Mouse (Mus musculus): ENCODE data around the gene Dnmt3a. TPM values are rescaled to one million over a fixed set of nuclear protein-coding genes. Genes with fewer than 3 reads are reported as not detected.

Gene Dnmt3a
- total RNA-seq, 2 experiments from 2014 or later, result 3.5 to 5.3 TPM

DNA sequence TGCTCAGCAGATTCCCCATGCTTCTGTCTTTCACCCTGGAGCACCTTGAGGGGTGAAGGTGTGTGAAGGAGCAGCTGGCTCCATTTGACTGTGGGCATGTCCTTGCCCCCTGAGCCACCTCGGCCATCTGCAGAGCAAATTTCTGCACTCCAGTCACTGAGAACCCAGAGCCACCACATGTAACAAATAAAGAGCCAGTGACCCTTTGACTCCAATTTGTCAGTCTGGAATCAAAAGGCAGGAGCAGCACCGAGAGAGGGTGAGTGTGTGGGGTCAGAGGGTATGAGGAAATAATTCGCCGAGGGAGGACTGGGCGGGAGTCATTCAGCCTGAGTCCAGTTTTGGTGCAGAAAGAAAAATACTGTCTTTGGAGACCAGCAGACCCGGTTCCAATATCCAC, 44.9 kb downstream of the Dnmt3a start:
- no peak for ATAC-seq (ENCODE audit: poor library complexity, severe bottlenecking)

DNA sequence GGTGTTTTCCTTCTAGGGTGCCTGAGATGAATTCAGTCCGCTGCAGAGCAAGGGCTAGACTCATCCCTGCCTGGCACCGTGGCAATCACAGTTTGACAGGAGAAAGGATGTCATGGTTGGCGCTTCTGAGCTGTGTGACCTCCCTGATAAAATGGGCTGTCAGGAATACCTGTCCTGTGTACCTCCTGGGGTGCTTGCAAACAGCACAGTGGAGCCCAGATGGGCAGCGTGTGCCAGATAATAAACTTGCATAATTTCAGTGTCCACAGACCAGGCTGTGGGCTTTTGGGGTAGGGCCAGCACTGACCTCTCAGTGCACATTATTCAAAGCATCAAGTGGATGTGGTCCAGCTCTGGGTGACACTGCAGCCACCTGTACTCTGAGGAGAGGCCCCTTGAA, 45.4 kb downstream of the Dnmt3a start:
- no peak for ATAC-seq (ENCODE audit: poor library complexity, severe bottlenecking)

DNA sequence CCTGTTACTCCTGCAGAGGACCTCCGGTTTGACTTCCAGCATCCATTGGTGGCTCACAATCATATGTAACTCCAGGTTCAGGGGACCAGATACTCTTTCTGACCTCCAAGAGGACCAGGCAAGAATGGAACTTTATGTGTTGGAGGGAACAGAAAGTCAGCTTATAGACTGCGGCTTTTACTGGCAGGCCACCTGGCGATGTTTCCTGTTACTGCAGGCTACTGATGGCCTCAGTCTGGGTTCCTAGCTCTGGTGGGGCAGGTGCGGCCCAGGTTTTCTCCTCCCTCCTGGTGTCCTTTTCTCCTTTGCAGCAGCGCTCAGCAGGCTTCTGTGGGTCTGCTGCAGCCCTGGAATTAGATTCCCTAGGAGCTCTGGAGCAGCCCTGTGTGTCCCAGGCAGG, 46.7 kb downstream of the Dnmt3a start:
- ATAC-seq (ENCODE audit: poor library complexity, severe bottlenecking), result peak; percentile 54

DNA sequence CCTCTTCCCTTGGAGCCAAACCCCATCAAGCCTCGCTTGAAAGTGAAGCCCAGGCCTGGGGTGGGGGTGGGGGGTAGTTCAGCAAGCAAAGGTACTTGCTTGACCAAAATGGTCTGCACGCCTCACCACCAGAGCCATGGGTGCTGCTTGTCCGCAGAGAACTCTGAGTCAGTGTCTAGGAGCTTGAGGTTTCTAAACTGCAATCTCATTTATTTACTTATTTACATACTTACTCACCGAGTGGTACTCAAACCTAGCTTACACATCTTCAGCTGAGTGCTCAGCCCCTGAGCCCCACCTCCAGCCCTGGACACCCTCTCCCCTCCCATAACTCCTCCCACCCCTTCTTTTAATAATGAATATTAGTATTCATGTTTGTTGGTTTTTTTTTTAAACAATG, 48.6 kb downstream of the Dnmt3a start:
- no peak for ATAC-seq (ENCODE audit: poor library complexity, severe bottlenecking)

DNA sequence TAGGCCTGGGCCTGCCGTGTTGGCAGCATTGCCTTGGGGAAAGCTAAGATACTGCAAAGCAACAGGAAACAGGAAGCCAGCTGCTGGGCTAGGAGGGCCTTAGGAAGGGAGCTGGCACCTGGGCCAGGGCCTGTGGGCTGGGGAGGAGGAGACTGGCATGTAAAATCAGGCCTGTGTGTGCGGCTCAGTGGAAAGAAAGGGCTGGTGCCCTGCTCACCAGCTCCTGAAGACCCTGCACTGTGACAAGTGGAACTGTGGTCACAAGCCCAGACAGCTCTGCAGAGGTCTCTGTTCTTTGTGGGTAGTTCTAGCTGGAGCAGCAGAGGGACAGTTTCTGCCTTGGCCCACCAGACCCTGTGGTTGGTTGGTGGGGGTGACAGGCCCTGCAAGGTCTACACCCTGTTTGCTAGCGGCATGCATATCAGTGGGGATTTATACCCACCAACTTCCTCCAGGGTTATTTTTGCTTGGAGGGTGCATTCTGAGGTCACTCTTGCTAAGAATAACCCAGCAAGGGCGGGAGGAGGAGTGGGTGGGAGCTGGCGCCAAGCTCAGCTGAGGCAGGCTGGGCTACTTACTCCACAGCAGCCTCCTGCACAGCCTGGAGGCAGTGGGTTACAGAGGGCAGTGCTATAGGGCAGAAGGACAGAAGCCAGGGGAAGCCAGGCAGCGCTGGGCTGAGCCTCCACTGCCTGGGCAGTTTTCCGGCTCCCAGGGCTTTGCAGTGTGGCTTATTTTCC, 50.1 kb downstream of the Dnmt3a start:
- peak; percentile 71 for ATAC-seq (ENCODE audit: poor library complexity, severe bottlenecking)

DNA sequence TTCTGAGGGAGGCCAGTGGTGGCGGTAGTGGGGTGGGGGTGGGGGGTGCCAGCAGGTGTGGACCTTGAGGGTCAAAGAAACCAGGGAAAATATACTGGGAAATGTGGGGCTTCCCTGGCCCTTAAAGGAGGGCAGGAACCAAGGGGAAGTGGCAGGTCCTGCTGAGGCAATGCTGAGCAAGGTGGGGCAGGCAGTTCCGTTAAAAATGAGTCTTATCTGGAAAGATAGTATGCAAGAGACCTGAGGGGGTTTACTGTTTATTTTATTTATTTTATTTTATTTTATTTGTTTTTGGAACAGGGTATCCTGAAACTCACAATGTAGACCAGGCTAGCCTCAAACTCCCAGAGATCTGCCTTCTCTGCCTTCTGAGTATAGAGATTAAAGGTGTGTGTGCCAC, 50.9 kb downstream of the Dnmt3a start:
- ATAC-seq (ENCODE audit: poor library complexity, severe bottlenecking), result 0 out of 2 replicates have a peak, but pooled peaks have one; percentile 28

DNA sequence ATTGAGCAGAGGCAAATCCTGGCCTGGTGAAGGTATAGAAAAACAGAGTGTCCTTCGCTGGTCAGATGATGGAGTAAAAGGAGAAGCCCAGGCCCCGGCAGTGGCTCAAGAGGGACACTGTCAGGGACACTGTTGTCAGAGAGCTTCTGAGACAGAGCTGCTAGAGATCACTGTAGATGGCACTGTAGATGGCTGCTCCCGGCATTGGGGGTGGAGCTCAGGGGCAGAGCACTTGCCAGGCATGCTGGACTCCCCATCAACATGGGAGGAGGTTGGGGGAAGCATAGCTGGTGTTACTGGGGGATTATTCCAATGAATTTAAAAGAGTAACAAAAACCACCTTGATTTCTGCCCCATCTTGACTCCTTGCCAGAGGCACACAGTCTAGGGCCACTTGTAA, 51.4 kb downstream of the Dnmt3a start:
- ATAC-seq (ENCODE audit: poor library complexity, severe bottlenecking), result no peak

DNA sequence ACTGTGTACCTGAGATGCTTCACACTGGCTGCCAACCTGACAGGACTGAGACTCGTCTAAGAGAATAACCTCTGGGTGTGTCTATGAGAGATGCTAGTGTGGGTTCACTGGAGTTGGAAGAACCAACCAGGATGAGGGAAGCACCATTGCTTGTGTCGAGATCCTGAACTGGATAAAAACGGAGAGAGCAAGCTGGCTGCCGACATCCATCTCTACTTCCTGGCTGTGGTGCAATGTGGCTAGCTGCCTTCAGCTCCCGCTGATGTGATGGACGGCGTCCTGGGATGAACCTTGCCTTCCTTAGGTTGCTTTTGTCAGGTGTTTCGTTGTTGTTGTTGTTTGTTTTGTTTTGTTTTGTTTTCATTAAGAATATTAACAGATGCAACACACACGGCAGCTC, 52.0 kb downstream of the Dnmt3a start:
- no peak for ATAC-seq (ENCODE audit: poor library complexity, severe bottlenecking)

DNA sequence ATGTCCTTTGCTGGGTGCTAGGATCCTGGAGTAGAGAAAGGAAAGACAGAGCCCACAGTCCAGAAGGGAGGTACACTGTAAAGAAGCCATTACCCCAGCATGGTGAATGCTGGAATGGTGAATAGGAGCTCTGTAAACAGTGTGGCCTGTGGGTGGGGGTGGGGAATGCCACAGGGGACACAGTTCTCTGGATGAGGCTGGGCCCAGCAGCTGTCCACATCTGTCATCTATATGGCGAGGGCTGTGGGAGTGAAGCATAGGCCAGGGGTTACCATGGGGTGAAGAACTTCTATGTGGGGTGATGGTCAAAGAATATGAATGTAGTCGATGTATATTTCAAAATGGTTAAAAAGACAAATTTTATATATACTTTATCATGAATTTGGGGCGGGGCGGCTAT, 52.9 kb downstream of the Dnmt3a start:
- no peak for ATAC-seq (ENCODE audit: poor library complexity, severe bottlenecking)

DNA sequence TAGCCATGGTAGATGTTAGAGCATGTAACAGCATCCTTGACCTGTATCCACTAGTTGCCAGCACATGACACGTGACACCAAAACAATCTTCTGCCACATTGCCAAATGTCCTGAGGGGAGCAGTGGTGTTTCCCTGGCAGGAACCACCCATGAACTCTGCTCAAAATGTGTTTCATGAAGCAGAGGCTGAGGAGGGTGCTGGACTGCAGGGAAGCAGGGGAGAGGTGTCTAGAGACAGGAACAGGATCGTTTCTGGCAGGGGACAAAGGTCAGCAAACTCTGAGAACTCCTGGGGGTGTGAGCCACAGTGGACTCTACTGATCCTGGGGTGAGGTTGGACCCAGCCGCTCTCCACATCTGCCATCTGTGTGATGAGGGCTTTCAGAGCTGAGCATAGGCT, 53.7 kb downstream of the Dnmt3a start:
- no peak for ATAC-seq (ENCODE audit: poor library complexity, severe bottlenecking)

DNA sequence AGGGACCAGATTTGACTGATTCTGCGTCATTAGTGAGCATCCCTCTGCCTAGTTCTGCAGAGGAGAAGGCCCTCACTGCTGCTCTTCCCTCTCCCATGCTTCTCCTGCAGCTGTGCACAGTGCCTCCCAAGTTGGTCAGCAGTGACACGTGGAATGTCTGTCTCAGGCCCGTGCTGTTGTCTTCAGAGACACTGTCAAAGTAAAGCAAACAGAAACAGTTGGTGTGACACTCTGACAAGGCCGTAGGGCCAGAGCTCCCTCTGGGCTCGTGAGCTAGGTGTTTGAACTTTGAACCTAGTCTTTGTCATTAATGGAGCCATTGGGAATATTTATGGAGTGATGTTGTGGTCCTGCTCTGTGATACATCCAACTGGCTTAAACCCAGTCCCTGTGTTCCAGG, 54.2 kb downstream of the Dnmt3a start:
- no peak for ATAC-seq (ENCODE audit: poor library complexity, severe bottlenecking)

DNA sequence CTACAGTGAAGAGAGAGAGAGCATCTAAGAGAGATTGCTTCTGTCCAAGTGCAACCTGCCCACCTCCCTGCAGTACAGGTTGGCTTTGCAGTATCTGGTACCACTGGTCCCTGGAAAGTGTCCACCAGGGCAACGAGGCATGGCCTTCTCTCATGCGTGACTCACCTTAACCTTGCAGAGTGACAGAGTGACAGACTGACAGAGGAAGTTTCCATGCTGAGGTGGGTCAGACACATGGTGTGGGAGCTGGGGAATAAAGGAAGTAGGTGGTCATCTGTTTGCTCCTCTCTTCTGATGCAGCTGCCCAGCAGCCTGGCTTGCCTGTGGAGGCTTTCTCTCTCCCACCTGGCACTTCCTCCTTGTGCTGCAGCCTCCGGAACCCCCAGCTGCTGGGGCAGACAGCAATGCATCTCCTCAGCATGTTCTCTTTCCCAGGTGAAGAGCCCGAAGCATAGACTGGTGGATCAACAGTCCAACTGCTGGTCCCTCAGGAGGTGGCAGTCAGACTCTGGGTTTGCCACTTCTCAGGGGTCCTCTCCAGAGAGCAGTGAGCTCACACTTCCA, 55.9 kb downstream of the Dnmt3a start:
- ATAC-seq (ENCODE audit: poor library complexity, severe bottlenecking), result peak; percentile 35

DNA sequence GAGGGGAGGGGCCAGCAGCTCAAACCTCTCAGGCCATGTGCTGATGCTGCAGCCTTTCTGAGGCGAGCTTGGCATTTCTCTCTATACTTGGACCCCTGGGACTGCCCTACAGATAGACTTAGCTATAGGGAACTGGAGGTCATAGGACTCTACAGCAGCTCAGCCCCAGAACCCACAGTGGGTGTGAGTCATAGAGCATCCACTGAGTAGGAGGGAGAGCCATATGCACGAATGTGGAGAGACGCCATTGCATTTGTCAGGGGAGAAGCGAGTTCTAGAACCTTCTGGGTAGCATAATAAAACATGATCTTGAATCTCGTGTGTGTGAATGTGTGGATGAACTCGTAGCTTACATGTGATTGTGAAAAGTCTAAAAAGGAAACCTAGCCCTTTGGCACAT, 56.4 kb downstream of the Dnmt3a start:
- ATAC-seq (ENCODE audit: poor library complexity, severe bottlenecking), result no peak

DNA sequence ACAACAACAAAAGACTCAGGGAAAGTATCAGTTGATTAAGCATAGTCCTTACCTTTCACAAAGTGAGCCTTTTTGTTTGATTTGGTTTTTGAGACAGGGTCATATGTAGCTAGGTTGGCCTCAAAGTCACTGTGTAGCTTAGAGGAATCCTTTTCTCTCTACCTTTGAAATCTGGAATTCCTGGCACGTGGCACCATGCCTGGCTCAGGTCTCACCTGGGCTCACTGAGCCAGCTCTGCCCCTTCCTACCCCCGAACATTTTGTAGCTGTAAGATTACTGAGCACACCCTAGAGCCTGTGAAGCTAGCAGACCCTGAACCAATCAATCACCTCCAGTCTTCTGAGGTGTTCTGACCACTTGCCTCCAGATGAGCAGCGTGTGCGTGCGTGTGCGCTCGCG, 58.4 kb downstream of the Dnmt3a start:
- no peak for ATAC-seq (ENCODE audit: poor library complexity, severe bottlenecking)

DNA sequence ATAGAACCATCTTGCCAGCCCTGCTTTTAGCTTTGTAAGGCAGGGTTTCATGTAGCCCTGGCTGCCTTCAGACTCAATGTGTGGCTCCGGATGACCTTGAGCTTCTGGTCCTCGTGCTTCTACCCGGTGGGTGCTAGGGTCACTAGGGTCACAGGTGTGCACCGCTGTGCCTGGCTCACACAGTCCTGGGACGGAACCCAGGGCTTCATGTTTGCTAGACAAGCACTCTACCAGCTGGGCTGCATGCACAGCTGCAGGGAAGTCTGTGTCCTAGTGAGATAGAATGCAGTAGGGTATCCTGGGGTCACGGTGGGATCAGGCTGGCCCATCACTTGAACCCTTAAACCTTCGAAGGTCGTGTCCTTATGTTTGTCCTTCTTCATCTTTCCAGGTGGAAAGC, 59.8 kb downstream of the Dnmt3a start:
- ATAC-seq (ENCODE audit: poor library complexity, severe bottlenecking), result no peak

DNA sequence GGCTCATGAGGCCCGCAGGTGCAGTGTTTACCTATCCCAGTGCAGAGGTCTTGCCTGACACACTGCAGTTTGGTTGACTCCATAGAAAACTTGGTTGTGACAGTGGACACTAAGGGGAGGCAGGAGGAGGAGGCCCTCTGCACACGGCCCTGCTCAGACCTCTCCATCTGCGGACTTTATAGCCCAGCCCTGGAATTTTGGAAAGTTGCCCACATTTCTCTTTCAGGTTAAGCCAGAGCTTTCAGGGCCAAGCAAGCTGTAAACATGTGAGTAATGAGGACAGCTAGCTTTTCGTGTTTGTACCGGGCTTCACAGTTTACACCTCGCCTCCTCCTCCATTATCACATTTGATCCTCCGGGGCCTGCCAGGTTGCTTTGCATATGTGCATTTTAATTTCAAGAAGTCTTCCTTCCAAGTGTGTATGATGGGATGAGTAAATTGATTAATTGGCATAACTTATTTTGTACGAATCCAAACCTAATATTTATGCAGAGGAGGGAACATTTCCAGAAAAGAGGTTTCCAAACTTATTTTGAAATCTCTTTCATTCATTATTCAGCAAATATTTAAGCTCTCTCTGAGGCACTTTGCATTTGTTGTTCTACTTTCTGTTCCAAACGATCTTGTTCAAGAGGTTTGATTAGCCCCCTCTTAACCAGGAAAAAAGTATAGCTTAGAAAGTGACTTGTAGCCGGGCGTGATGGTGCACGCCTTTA, 61.0 kb downstream of the Dnmt3a start:
- ATAC-seq (ENCODE audit: poor library complexity, severe bottlenecking), result no peak

DNA sequence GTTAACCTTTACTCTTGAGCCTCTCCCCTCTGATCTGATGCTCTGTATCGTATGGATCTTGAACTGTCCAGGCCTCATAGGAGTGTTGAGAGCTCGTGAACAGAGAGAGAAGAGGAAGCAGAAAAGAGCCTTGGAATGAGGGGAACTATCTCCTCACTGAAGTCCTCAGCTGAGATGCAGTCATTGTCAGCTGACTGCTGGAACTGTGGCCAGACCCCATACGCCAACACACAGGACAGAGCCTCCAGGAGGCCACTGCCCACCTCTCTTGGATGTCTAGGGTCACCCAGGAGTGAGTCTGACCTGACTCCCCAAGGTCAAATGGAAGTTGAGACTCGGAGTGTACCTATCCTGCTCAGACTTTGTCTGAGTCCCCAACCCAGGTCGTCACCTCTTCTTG, 62.3 kb downstream of the Dnmt3a start:
- no peak for ATAC-seq (ENCODE audit: poor library complexity, severe bottlenecking)

DNA sequence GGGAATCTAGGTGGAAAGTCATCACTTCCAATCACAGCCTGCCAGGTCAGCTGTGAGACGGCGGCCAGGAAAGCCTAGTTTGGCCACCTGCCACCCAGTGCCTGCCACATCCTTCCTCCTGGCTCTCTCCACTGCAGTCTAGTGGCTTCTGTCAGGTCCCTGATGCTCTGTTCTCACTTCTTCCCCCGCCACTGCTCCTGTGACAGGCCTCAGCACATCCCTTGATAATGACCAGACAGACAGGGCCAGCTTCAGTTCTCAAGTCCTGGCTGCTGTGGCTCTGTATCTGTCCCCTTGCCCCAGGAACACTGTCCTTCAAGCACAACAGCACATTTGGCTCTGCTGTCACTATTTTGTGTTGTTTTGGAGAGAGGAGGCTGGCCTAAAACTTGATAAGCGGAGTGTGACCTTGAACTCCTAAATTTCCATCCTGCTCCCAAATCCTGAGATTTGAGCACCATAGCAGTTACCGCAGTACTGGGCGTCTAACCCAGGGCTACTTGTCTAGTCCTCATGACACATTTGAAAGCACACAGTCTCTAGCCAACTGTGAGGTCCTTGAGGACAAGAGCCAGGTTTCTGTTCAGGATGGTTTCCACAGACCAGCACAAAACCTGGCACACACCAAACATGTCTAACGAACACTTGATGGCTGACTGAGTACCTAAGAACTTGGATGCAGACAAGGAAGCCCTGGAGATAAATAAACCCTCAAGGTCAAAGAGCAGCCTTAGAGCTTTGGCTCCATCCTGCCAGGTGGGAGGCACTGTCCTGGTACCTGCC, 63.1 kb downstream of the Dnmt3a start:
- ATAC-seq (ENCODE audit: poor library complexity, severe bottlenecking), result peak; percentile 31

DNA sequence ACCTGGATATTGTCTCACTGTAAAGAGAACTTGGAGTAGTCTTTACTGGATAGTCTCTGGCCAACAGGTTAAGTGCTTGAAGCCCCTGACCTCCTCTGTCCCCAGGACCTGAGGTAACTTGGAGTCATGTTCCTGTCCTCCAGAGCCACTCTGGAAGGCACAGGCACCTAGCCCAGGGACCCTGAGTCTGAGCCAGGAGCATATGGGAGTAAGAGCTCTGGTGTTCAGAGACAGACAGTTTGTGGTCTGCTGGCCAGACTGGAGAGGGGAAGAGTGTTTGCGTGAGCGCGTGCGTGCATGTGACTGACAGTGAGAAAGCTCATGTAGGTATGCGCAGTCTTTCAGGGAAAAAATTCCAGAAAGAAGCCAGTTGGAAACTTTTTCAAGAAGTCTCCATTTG, 64.2 kb downstream of the Dnmt3a start:
- no peak for ATAC-seq (ENCODE audit: poor library complexity, severe bottlenecking)

DNA sequence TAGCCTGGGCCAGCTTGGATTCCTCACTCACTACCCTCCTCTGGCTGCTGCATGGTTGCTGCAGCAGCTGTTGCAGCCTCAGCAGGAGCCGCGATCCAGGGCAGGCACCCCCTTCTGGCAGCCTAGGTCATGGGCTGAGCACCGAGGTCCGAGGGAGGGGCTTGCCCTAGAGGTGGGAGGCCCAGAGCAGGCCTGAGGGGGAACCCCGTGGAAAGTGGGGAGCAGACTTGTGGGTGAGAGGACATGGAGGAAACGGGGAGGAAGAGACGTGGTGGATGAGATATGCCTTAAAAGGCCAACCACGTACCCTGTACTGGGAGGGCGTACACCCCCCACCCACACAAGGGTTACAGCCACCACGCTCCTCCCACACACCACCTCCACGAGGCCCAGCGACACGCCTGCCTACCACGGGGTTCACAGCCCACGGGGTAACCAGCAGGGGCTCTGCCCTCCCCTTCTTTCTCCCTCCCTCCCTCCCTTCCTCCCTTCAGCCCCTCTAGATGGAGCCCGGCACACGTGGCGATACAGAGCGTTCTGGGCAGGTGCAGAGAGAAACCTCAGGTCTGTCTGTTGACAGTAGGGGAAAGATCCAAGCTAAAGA, 65.2 kb downstream of the Dnmt3a start:
- peak; percentile 67 for ATAC-seq (ENCODE audit: poor library complexity, severe bottlenecking)

DNA sequence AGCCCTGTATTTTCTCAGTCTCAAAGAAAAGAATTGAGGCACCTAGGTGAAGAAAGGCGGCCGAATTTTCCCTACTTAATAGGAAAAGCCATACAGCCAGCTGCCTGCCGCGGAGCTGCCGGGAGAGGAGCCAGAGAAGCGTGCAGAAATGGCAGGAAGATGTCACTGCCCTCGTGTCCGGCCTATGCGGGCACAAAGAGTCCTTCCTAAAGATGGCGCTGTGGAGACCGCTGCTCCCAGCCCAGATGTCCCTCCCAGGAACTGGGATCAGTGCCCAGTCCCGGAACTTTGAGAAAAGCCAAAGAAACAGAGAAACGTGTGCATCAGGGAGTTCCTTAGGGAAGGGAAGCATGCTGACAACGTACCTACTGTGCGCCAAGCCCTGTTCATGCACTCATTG, 65.8 kb downstream of the Dnmt3a start:
- ATAC-seq (ENCODE audit: poor library complexity, severe bottlenecking), result no peak
